Mouse (Mus musculus) forebrain, embryonic 11.5 days (tissue): ENCODE measurements at regions not wholly inside any gene's neighbourhood (a gene's known extent, or its start where the extent isn't known, plus 50 kb on each side); places are given as distances from the start of the nearest gene placed in this dataset.

Experiments
- ATAC-seq: fragments of 200-750 bp; cut with Nextera tagmentation; replicated peaks from 2 replicates; pipeline ENCODE4 v1.8.0; 2017; ENCODE audit warnings: moderate TSS enrichment; ENCODE audit not compliant: low FRiP score
- DNase-seq: peaks from one replicate; pipeline ENCODE4 v3.0.0-alpha.2; 2017; ENCODE audit warnings: low spot score
- H3K27ac ChIP-seq: fragments of 300-500 bp; sonication (generic); 2 replicates; pipeline ENCODE4 v1.5.1; 2014; ENCODE audit warnings: low read depth, low read length
- H3K27me3 ChIP-seq: fragments of 300-500 bp; sonication (generic); 2 replicates; pipeline ENCODE4 v1.6.1; 2014; ENCODE audit warnings: mild to moderate bottlenecking, low read length, mixed read lengths; ENCODE audit not compliant: control insufficient read depth, insufficient read depth
- H3K36me3 ChIP-seq: fragments of 300-500 bp; sonication (generic); 2 replicates; pipeline ENCODE4 v1.6.1; 2014; ENCODE audit warnings: mild to moderate bottlenecking, low read length, moderate library complexity, mixed read lengths; ENCODE audit not compliant: control insufficient read depth, insufficient read depth
- H3K4me1 ChIP-seq: fragments of 300-500 bp; sonication (generic); replicated peaks from 2 replicates; pipeline ENCODE4 v1.6.1; 2014; ENCODE audit warnings: low read length, mixed read lengths; ENCODE audit not compliant: control insufficient read depth, insufficient read depth
- H3K4me2 ChIP-seq: fragments of 300-500 bp; sonication (generic); 2 replicates; pipeline ENCODE4 v1.6.1; 2014; ENCODE audit warnings: low read depth, mild to moderate bottlenecking, low read length, moderate library complexity, mixed read lengths; ENCODE audit not compliant: severe bottlenecking
- H3K4me3 ChIP-seq: fragments of 300-500 bp; sonication (generic); 2 replicates; pipeline ENCODE4 v1.5.1; 2014; ENCODE audit warnings: low read depth, low read length
- H3K9ac ChIP-seq: fragments of 300-500 bp; sonication (generic); 2 replicates; pipeline ENCODE4 v1.6.1; 2014; ENCODE audit warnings: low read length
- H3K9me3 ChIP-seq: fragments of 300-500 bp; sonication (generic); 2 replicates; pipeline ENCODE4 v1.6.1; 2016; ENCODE audit warnings: low read length, mixed read lengths; ENCODE audit not compliant: control insufficient read depth
- WGBS: fragments of 180-500 bp; shearing (Covaris S2); extraction: QIAGEN DNeasy Blood & Tissue Kit; methylation state at CpG from one replicate; pipeline ENCODE4 v1.1.7; 2014; 5-methylcytosine and 5-hydroxymethylcytosine counted together

GRCm38 (mm10) chr3:18665738-18666137 lies 717.5 kb downstream of the Cypt12 start:
- Histone ChIP-seq H3K9ac (no peak overlapping the region), H3K4me1 (no peaks in the 10 kb centered on the region), H3K9me3 (no peaks in the 10 kb centered on the region), H3K27me3 (no peaks in the 10 kb centered on the region), H3K27ac (no peak overlapping the region), H3K4me2 (no peak overlapping the region), H3K4me3 (no peak overlapping the region), H3K36me3 (no peaks in the 10 kb centered on the region)
- ATAC-seq (peak; percentile 91), DNase-seq (peak; percentile 56)
- WGBS = 8% methylated on average over 2 of the region's 2 CpGs

GRCm38 (mm10) chr3:18667726-18668125 lies 719.5 kb downstream of the Cypt12 start:
- no peak overlapping the region for H3K4me2 ChIP-seq
- no peak overlapping the region for H3K4me3 ChIP-seq
- H3K36me3 ChIP-seq = no peaks in the 10 kb centered on the region
- H3K27ac ChIP-seq = no peak overlapping the region
- no peak overlapping the region for H3K9ac ChIP-seq
- H3K9me3 ChIP-seq = no peaks in the 10 kb centered on the region
- 96% methylated on average over 4 of the region's 4 CpGs for WGBS
- no peaks in the 10 kb centered on the region for H3K4me1 ChIP-seq
- no peaks in the 10 kb centered on the region for H3K27me3 ChIP-seq
- no peak for DNase-seq
- ATAC-seq = no peak

- no peaks in the 10 kb centered on the region for H3K9me3 ChIP-seq
- H3K9ac ChIP-seq = no peak overlapping the region
- no peak for ATAC-seq
- DNase-seq = no peak
- H3K27ac ChIP-seq = no peak overlapping the region
- H3K4me1 ChIP-seq = no peaks in the 10 kb centered on the region
- no peak overlapping the region for H3K4me2 ChIP-seq
- H3K4me3 ChIP-seq = no peak overlapping the region
- H3K27me3 ChIP-seq = no peaks in the 10 kb centered on the region
- 87% methylated on average over 3 of the region's 3 CpGs for WGBS
- H3K36me3 ChIP-seq = no peaks in the 10 kb centered on the region
These were observed 720.7 kb downstream of the Cypt12 start for GRCm38 (mm10) chr3:18668936-18669335.

- 89% methylated on average over 5 of the region's 5 CpGs for WGBS
- H3K4me2 ChIP-seq = no peak overlapping the region
- no peak for ATAC-seq
These were observed 722.0 kb downstream of the Cypt12 start for GRCm38 (mm10) chr3:18670203-18670700.

GRCm38 (mm10) chr3:18671681-18672080 lies 723.5 kb downstream of the Cypt12 start:
- Histone ChIP-seq H3K4me1 (no peaks in the 10 kb centered on the region), H3K9ac (no peak overlapping the region), H3K4me2 (no peak overlapping the region), H3K9me3 (no peaks in the 10 kb centered on the region), H3K4me3 (no peak overlapping the region), H3K27me3 (no peaks in the 10 kb centered on the region), H3K27ac (no peak overlapping the region), H3K36me3 (no peaks in the 10 kb centered on the region)
- WGBS = 83% methylated on average over 1 of the region's 1 CpGs
- ATAC-seq (no peak; the same call in 1 of the 2 replicates), DNase-seq (no peak)

More at GRCm38 (mm10) chr3:18670203-18670700, 722.0 kb downstream of the Cypt12 start:
- DNase-seq = no peak
- H3K27me3 ChIP-seq = no peaks in the 10 kb centered on the region
- H3K9me3 ChIP-seq = no peaks in the 10 kb centered on the region
- no peak overlapping the region for H3K9ac ChIP-seq
- no peaks in the 10 kb centered on the region for H3K4me1 ChIP-seq
- H3K36me3 ChIP-seq = no peaks in the 10 kb centered on the region
- H3K27ac ChIP-seq = no peak overlapping the region
- no peak overlapping the region for H3K4me3 ChIP-seq

GRCm38 (mm10) chr3:18683346-18684101 lies 735.3 kb downstream of the Cypt12 start:
- no peaks in the 10 kb centered on the region for H3K4me1 ChIP-seq
- WGBS = 91% methylated on average over 6 of the region's 6 CpGs
- H3K27ac ChIP-seq = no peak overlapping the region
- no peak overlapping the region for H3K4me3 ChIP-seq
- ATAC-seq = no peak
- no peaks in the 10 kb centered on the region for H3K27me3 ChIP-seq
- no peak for DNase-seq
- no peak overlapping the region for H3K9ac ChIP-seq
- no peaks in the 10 kb centered on the region for H3K9me3 ChIP-seq
- no peaks in the 10 kb centered on the region for H3K36me3 ChIP-seq
- H3K4me2 ChIP-seq = no peak overlapping the region

- H3K27me3 ChIP-seq = no peaks in the 10 kb centered on the region
- H3K27ac ChIP-seq = no peak overlapping the region
- 65% methylated on average over 4 of the region's 4 CpGs for WGBS
- no peaks in the 10 kb centered on the region for H3K4me1 ChIP-seq
- H3K9ac ChIP-seq = no peak overlapping the region
- DNase-seq (no peak), ATAC-seq (peak; percentile 85)
- no peak overlapping the region for H3K4me3 ChIP-seq
- no peaks in the 10 kb centered on the region for H3K36me3 ChIP-seq
- no peak overlapping the region for H3K4me2 ChIP-seq
- no peaks in the 10 kb centered on the region for H3K9me3 ChIP-seq
These were observed 747.0 kb downstream of the Cypt12 start for GRCm38 (mm10) chr3:18695113-18695792.

GRCm38 (mm10) chr3:18696981-18697660 lies 748.9 kb downstream of the Cypt12 start:
- 86% methylated on average over 2 of the region's 2 CpGs for WGBS
- no peak overlapping the region for H3K4me2 ChIP-seq
- H3K9me3 ChIP-seq = no peaks in the 10 kb centered on the region
- no peaks in the 10 kb centered on the region for H3K4me1 ChIP-seq
- H3K4me3 ChIP-seq = no peak overlapping the region
- DNase-seq (no peak), ATAC-seq (no peak)
- no peak overlapping the region for H3K27ac ChIP-seq
- H3K9ac ChIP-seq = no peak overlapping the region
- H3K27me3 ChIP-seq = no peaks in the 10 kb centered on the region
- no peaks in the 10 kb centered on the region for H3K36me3 ChIP-seq
